10 mouse cellular contexts compared by ENCODE assay signal in genomic region chr2:174300666-174301065, GRCm38 (mm10). TPM values are rescaled to one million over a fixed set of nuclear protein-coding genes. Genes with fewer than 3 reads are reported as not detected.
DNase-seq lines count a peak whose midpoint lies in the region; ATAC-seq and TF ChIP-seq lines count a peak whose summit lies in the region.
"Had no signal": no experiment of that assay in that cellular context is flagged by ENCODE, and none has a peak within 500 bp of the region (broad histone marks: within the 10 kb centered on the region; RNA-seq: fewer than 3 reads in every experiment).

No protein-coding gene starts in this region.

- H3K4me2 ChIP-seq in liver, embryonic 12.5 days = peak overlapping the region; percentile 77
- H3K4me2 ChIP-seq in forebrain, embryonic 11.5 days (ENCODE audit: low read depth, low read length, severe bottlenecking) = peak overlapping the region; percentile 46
- peak overlapping the region; percentile 47; the same call in 1 of the 2 replicates for H3K4me2 ChIP-seq in intestine, postnatal 0 days (replicated peaks; ENCODE audit: low read depth)
- peak overlapping the region; percentile 37; the same call in 1 of the 2 replicates for H3K4me2 ChIP-seq in neural tube, embryonic 14.5 days (ENCODE audit: low read depth, low read length)

- H3K4me1 ChIP-seq in liver, embryonic 12.5 days = peaks cover 32% of the 10 kb centered on the region
- peaks cover 4% of the 10 kb centered on the region; the same call in 1 of the 2 replicates for H3K4me1 ChIP-seq in forebrain, embryonic 11.5 days (replicated peaks; ENCODE audit: control insufficient read depth, insufficient read depth, low read length)
- no peaks in the 10 kb centered on the region for H3K4me1 ChIP-seq in intestine, postnatal 0 days (replicated peaks; ENCODE audit: control insufficient read depth, insufficient read depth, low read length)
- peaks cover 13% of the 10 kb centered on the region; the same call in 1 of the 2 replicates for H3K4me1 ChIP-seq in neural tube, embryonic 14.5 days (ENCODE audit: control insufficient read depth, insufficient read depth, low read length)

- no peak for TF ChIP-seq CTCF in intestine, postnatal 0 days (IDR thresholded peaks at IDR 0.05; ENCODE audit: low read depth)

- peaks cover 11% of the 10 kb centered on the region for H3K36me3 ChIP-seq in liver, embryonic 12.5 days
- H3K36me3 ChIP-seq in forebrain, embryonic 11.5 days (ENCODE audit: control insufficient read depth, insufficient read depth, low read length) = no peaks in the 10 kb centered on the region
- no peaks in the 10 kb centered on the region for H3K36me3 ChIP-seq in intestine, postnatal 0 days (ENCODE audit: control insufficient read depth, insufficient read depth)
- no peaks in the 10 kb centered on the region for H3K36me3 ChIP-seq in neural tube, embryonic 14.5 days (ENCODE audit: control insufficient read depth, insufficient read depth, low read length)

- peak overlapping the region; percentile 62 for H3K4me3 ChIP-seq in liver, embryonic 12.5 days
- peak overlapping the region; percentile 29 for H3K4me3 ChIP-seq in forebrain, embryonic 11.5 days (ENCODE audit: low read depth, low read length)
- peak overlapping the region; percentile 24; the same call in 1 of the 2 replicates for H3K4me3 ChIP-seq in intestine, postnatal 0 days (ENCODE audit: low read depth, low read length)
- peak overlapping the region; percentile 25 for H3K4me3 ChIP-seq in neural tube, embryonic 14.5 days (ENCODE audit: low read depth, low read length)

- peaks cover 53% of the 10 kb centered on the region for H3K27me3 ChIP-seq in liver, embryonic 12.5 days (replicated peaks)
- peaks cover 34% of the 10 kb centered on the region for H3K27me3 ChIP-seq in forebrain, embryonic 11.5 days (ENCODE audit: control insufficient read depth, insufficient read depth, low read length)
- H3K27me3 ChIP-seq in intestine, postnatal 0 days (replicated peaks; ENCODE audit: control insufficient read depth, insufficient read depth, low read length) = peaks cover 36% of the 10 kb centered on the region
- H3K27me3 ChIP-seq in neural tube, embryonic 14.5 days (ENCODE audit: control insufficient read depth, insufficient read depth, low read length) = peaks cover 8% of the 10 kb centered on the region

- DNase-seq in liver (no peak), adipocyte (ENCODE audit: low spot score) (no peak)
- DNase-seq in forebrain, embryonic 11.5 days (ENCODE audit: low spot score) = peak; percentile 51
- no peak for DNase-seq in embryo, embryonic 10.5 days (ENCODE audit: low spot score)
- DNase-seq in left cerebral cortex, adult 8-10 months (ENCODE audit: low spot score in 2 of 2) = no peak
- DNase-seq: cerebellum, adult 11-12 months; layer of hippocampus, adult 9-11 months had no signal

- no peak for ATAC-seq in liver, embryonic 12.5 days
- ATAC-seq in forebrain, embryonic 11.5 days (replicated peaks; ENCODE audit: low FRiP score) = no peak
- no peak for ATAC-seq in intestine, postnatal 0 days
- no peak for ATAC-seq in neural tube, embryonic 14.5 days (ENCODE audit: low read depth)

- WGBS in liver, embryonic 12.5 days (ENCODE audit: insufficient replicate concordance) = 58% methylated on average over 22 of the region's 22 CpGs
- 60% methylated on average over 22 of the region's 22 CpGs for WGBS in forebrain, embryonic 11.5 days
- WGBS in intestine, postnatal 0 days = 64% methylated on average over 22 of the region's 22 CpGs
- WGBS in neural tube, embryonic 14.5 days = 55% methylated on average over 22 of the region's 22 CpGs

- peaks cover 52% of the 10 kb centered on the region for H3K9me3 ChIP-seq in liver, embryonic 12.5 days (replicated peaks)
- H3K9me3 ChIP-seq in forebrain, embryonic 11.5 days (ENCODE audit: control insufficient read depth, low read length) = peaks cover 21% of the 10 kb centered on the region
- peaks cover 7% of the 10 kb centered on the region; the same call in 1 of the 2 replicates for H3K9me3 ChIP-seq in intestine, postnatal 0 days (ENCODE audit: control insufficient read depth)
- peaks cover 17% of the 10 kb centered on the region for H3K9me3 ChIP-seq in neural tube, embryonic 14.5 days (ENCODE audit: control insufficient read depth, low read length)

- no peak overlapping the region for H3K27ac ChIP-seq in liver, embryonic 12.5 days
- H3K27ac ChIP-seq in forebrain, embryonic 11.5 days (ENCODE audit: low read depth, low read length) = no peak overlapping the region
- no peak overlapping the region for H3K27ac ChIP-seq in intestine, postnatal 0 days (ENCODE audit: low read depth, low read length)
- H3K27ac ChIP-seq in neural tube, embryonic 14.5 days (ENCODE audit: low read depth, low read length) = no peak overlapping the region

- H3K9ac ChIP-seq in liver, embryonic 12.5 days = no peak overlapping the region
- no peak overlapping the region for H3K9ac ChIP-seq in forebrain, embryonic 11.5 days (ENCODE audit: low read length)
- H3K9ac ChIP-seq in intestine, postnatal 0 days (ENCODE audit: low read depth, low read length) = no peak overlapping the region
- H3K9ac ChIP-seq in neural tube, embryonic 14.5 days (replicated peaks; ENCODE audit: low read depth, low read length) = no peak overlapping the region

RNA-seq across cellular contexts. Expression of gene Gnas, which starts 16.5 kb away (rescaled TPM):
- 565 and 587 TPM in 2 replicates for polyA plus RNA-seq in liver, embryonic 12.5 days (2016; fragmentation: Nextera tagmentation; extraction: Ambion mirVana)
- 1,123 and 1,194 TPM in 2 replicates for polyA plus RNA-seq in forebrain, embryonic 11.5 days (2014; fragmentation: Nextera tagmentation; extraction: Ambion mirVana)
- polyA plus RNA-seq in intestine, postnatal 0 days (2015; fragmentation: Nextera tagmentation; extraction: Ambion mirVana) = 686 and 705 TPM in 2 replicates
- 1,718 and 1,785 TPM in 2 replicates for polyA plus RNA-seq in neural tube, embryonic 14.5 days (2014; fragmentation: Nextera tagmentation; extraction: Ambion mirVana)
- total RNA-seq in left cerebral cortex, adult 8-10 months (2022) = 1,000 to 10,000 TPM; 1,754 to 1,798 (median 1,783) TPM

RNA-seq across cellular contexts. Expression of gene Gm20721, which starts 45.8 kb away (rescaled TPM):
- polyA plus RNA-seq in liver, embryonic 12.5 days (2016; fragmentation: Nextera tagmentation; extraction: Ambion mirVana) = 23.2 and 33.5 TPM in 2 replicates
- polyA plus RNA-seq in forebrain, embryonic 11.5 days (2014; fragmentation: Nextera tagmentation; extraction: Ambion mirVana) = 6.5 and 7.3 TPM in 2 replicates
- 2.7 and 3.5 TPM in 2 replicates for polyA plus RNA-seq in intestine, postnatal 0 days (2015; fragmentation: Nextera tagmentation; extraction: Ambion mirVana)
- 10.0 and 11.8 TPM in 2 replicates for polyA plus RNA-seq in neural tube, embryonic 14.5 days (2014; fragmentation: Nextera tagmentation; extraction: Ambion mirVana)
- 1 to 10 TPM in 3 of 4 experiments, under 1 TPM in 1; 0.91 to 3.4 (median 1.6) TPM for total RNA-seq in left cerebral cortex, adult 8-10 months (2022)
